Mouse (Mus musculus): ENCODE results near the gene Gng3.

DNA sequence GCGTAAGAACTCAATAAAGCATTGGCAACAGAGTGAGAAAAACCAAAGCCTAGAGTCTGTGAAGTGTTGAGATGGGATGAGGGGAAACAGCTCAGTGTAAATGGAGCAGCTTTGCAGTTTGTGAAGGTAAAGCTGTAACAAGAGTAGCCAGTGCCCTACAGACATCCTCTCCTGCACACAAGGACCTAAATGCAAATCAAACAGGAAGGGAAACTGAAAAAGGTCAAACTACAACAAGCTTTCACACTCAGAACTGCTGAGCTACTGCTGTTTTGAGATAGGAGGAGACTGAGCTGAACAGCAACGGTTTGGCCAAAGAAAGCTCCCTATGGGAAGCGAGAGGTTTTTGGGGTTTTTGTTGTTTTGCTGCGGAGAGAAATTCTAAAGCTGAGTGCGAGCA, 32.2 kb downstream of the Gng3 start:
- TF ChIP-seq CTCF (IDR thresholded peaks at IDR 0.05; ENCODE audit: low read depth) (no peak), EP300 (IDR thresholded peaks at IDR 0.05; ENCODE audit: low read depth) (no peak)

Data from liver, postnatal 0 days (tissue).